8 mouse cellular contexts compared by ENCODE assay signal in the genomic region with DNA sequence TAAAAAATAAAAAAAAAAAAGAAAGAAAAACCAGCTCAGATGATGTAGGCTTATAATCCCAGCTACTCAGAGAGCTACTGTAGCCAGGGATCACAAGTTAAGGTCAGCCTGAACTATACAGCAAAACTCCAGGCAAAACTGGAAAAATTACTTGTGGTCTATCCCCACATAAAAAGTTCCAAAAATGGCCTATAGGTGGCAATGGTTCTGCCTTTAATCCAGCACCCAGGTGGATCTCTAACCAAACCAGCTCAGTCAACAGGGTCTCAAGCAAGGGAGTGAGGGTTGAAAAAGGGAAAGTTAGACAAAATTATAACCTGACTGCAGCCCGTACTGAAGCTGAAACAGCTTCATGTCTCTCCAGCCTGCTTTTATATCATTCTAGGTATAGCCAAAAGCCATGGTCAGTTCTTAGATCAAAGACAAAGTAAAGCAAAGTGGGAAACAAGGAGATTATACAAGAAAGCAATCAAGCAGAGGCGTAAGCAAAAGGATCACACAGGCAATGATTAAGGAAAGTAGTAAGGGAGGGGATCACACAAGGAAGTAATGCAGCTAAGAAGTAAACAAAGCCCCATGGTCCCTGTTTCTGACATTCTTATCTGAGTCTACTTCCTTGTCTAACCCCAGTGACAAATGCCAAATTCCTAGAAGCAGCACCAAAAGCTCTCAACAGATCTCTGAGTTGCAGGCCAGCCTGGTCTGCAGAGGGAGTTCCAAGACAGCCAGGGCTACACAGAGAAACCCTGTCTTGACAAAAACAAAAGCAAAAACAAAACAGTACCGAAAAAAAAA. TPM values are rescaled to one million over a fixed set of nuclear protein-coding genes. Genes with fewer than 3 reads are reported as not detected.
DNase-seq lines count a peak whose midpoint lies in the region; ATAC-seq lines count a peak whose summit lies in the region.

No protein-coding gene starts in this region.

- peak; percentile 58 for ATAC-seq in megakaryocyte progenitor cell, adult 5-6 weeks (replicated peaks; ENCODE audit: poor library complexity)

- DNase-seq in heart, adult 8-10 months (ENCODE audit: low spot score) = peak; percentile 40
- no peak for DNase-seq in heart, postnatal 25 days (ENCODE audit: low spot score)
- peak; percentile 25 for DNase-seq in urinary bladder, postnatal 14 days (ENCODE audit: low spot score)
- no peak for DNase-seq in urinary bladder, postnatal 10 days (ENCODE audit: low spot score)
- peak; percentile 11 for DNase-seq in embryo, embryonic 9.5 days (ENCODE audit: extremely low spot score)
- no peak for DNase-seq in urinary bladder, postnatal 4 days (ENCODE audit: low spot score in 2 of 2)
- DNase-seq in layer of hippocampus, adult 9-10 months (ENCODE audit: low spot score) = no peak

- intact Hi-C loops in heart, postnatal 25 days (cut with DNase I) = no loop called here

RNA-seq across cellular contexts. Expression of a gene that starts 41.3 kb away (rescaled TPM):
- under 1 TPM; 0.40 to 0.62 (median 0.51) TPM for total RNA-seq in heart, adult 8-10 months (2022)
- total RNA-seq in heart, postnatal 25 days (2021) = under 1 TPM; 0.14 to 0.31 TPM
- not detected in 2 replicates for total RNA-seq in megakaryocyte progenitor cell, adult 5-6 weeks (2015)
- 0.20 and 0.21 TPM in 2 replicates for total RNA-seq in megakaryocyte progenitor cell, adult 5-6 weeks (2017)

RNA-seq across cellular contexts. Expression of a gene that starts 56.3 kb away (rescaled TPM):
- total RNA-seq in heart, adult 8-10 months (2022) = not detected
- not detected for total RNA-seq in heart, postnatal 25 days (2021)
- total RNA-seq in megakaryocyte progenitor cell, adult 5-6 weeks (2015) = not detected in 2 replicates
- total RNA-seq in megakaryocyte progenitor cell, adult 5-6 weeks (2017) = not detected in 2 replicates

RNA-seq across cellular contexts. Expression of a gene that starts 56.8 kb away (rescaled TPM):
- total RNA-seq in heart, adult 8-10 months (2022) = not detected
- not detected for total RNA-seq in heart, postnatal 25 days (2021)
- not detected in 2 replicates for total RNA-seq in megakaryocyte progenitor cell, adult 5-6 weeks (2015)
- total RNA-seq in megakaryocyte progenitor cell, adult 5-6 weeks (2017) = not detected in 2 replicates

Comparison
In these comparisons a context has a peak if more than half of its experiments do, and no peak if none do; other contexts are left out.
1. DNase-seq: peak in heart, adult 8-10 months (single experiment), urinary bladder, postnatal 14 days (single experiment) and embryo, embryonic 9.5 days (single experiment); none in heart, postnatal 25 days (single experiment), urinary bladder, postnatal 10 days (single experiment), urinary bladder, postnatal 4 days (0 of 2) and layer of hippocampus, adult 9-10 months (single experiment).